Mouse (Mus musculus) adrenal gland, adult (tissue): ENCODE data around the gene Tsen34.
"Not testable (repeated sequence)": the region's sequence is repeated elsewhere in the genome, so short reads cannot be mapped to it uniquely, and the experiment has no call there.

Experiments
- DNase-seq, 2 experiments: peaks; one replicate each; pipeline ENCODE4 v3.0.0; 2022 to 2023; ENCODE audit warnings: low spot score in 1 of 2; ENCODE audit not compliant: inconsistent age in 2 of 2

Gene Tsen34

GRCm38 (mm10) chr7:3685400-3686187 is 7.1 kb upstream of the Tsen34 start:
- no peak for DNase-seq

GRCm38 (mm10) chr7:3691919-3692318 is 744 bp upstream of the Tsen34 start:
- DNase-seq, result peak in 1 of 2 experiments; percentile 45

GRCm38 (mm10) chr7:3692987-3693808 is 535 bp downstream of the Tsen34 start, which contains the start of gene Mboat7:
Gene Mboat7 (minus strand): TSS chr7:3693523.
- DNase-seq, result peak; percentile 97 to 99

GRCm38 (mm10) chr7:3693809-3694075 is 1.1 kb downstream of the Tsen34 start:
- DNase-seq, result no peak

GRCm38 (mm10) chr7:3694076-3694948 is 1.6 kb downstream of the Tsen34 start:
- DNase-seq, result peak; percentile 87 to 95

- peak in 1 of 2 experiments; percentile 50 for DNase-seq
Observed at GRCm38 (mm10) chr7:3694949-3695305, 2.3 kb downstream of the Tsen34 start.

GRCm38 (mm10) chr7:3698471-3698870 is 5.8 kb downstream of the Tsen34 start:
- no peak for DNase-seq

- peak in 1 of 2 experiments; percentile 30 for DNase-seq
Observed at GRCm38 (mm10) chr7:3703148-3703878, 10.7 kb downstream of the Tsen34 start.

- peak; percentile 95 to 99 for DNase-seq
Observed at GRCm38 (mm10) chr7:3703879-3704441, 11.3 kb downstream of the Tsen34 start, which contains the start of gene Rps9. Gene Rps9 (plus strand): TSS chr7:3703993.

GRCm38 (mm10) chr7:3704475-3704874 is 11.8 kb downstream of the Tsen34 start:
- DNase-seq, result no peak

GRCm38 (mm10) chr7:3705461-3705860 is 12.8 kb downstream of the Tsen34 start:
- peak in 1 of 2 experiments; percentile 57 for DNase-seq

- peak in 1 of 2 experiments; percentile 48 for DNase-seq
Observed at GRCm38 (mm10) chr7:3705911-3706310, 13.2 kb downstream of the Tsen34 start.

GRCm38 (mm10) chr7:3706343-3706934 is 13.8 kb downstream of the Tsen34 start:
- peak in 1 of 2 experiments; percentile 53 for DNase-seq

GRCm38 (mm10) chr7:3707027-3707426 is 14.4 kb downstream of the Tsen34 start:
- peak in 1 of 2 experiments; percentile 65 for DNase-seq

- DNase-seq, result peak in 1 of 2 experiments; percentile 30
Observed at GRCm38 (mm10) chr7:3707568-3708413, 15.1 kb downstream of the Tsen34 start.

- not testable (repeated sequence) for DNase-seq
Observed at GRCm38 (mm10) chr7:3708447-3708980, 15.9 kb downstream of the Tsen34 start.

- peak in 1 of 2 experiments; percentile 51 for DNase-seq
Observed at GRCm38 (mm10) chr7:3709000-3709399, 16.3 kb downstream of the Tsen34 start.

GRCm38 (mm10) chr7:3712264-3712942 is 19.7 kb downstream of the Tsen34 start:
- DNase-seq, result peak in 1 of 2 experiments; percentile 40
